Mouse (Mus musculus) E14TG2a.4 (cell line): ENCODE measurements around the gene Yjefn3.
A peak's percentile ranks its signal among the peaks of the same experiment; 100 is the strongest.

Source experiments
- CTCF ChIP-seq: conservative IDR thresholded peaks from 2 replicates; pipeline ENCODE4 v1.5.1; 2014; ENCODE audit warnings: low read length
- POU5F1 ChIP-seq: IDR thresholded peaks from 2 replicates; pipeline ENCODE4 v1.6.1; 2014; ENCODE audit warnings: low read length, borderline replicate concordance

DNA sequence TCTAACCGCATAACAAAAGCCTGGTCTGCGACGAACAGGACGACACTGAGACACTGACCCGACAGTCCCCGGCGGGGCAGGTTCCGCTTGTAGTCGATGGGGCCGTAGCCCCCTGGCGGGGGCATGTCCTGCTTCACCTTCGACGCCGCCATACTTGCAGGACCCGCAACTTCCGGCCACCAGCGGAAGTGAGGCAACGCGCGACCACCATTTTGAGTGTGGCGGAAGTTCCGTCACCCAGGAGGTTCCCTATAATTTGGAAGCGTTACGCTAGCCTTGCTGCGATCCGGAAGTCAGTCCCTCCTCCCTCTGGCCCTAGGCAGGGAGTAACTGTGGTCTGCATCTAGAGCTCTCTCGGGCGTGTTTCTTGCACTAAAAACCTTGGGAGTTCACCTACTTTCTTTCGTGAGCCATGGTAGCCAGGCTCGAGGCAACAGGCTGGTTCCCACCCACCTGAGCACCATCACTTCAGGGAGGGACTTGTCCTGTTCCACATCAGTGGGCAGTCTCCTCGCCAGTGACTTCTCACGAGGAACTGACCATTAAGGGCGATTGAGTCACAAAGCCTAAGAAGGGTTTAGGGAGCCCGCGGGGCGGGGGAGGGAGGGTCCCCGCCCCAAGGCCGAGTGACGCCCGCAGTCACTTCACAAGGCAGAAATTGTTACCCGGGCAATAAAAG is 889 bp downstream of the Yjefn3 start:
- peak; percentile 30 for TF ChIP-seq CTCF
- no peak for TF ChIP-seq POU5F1
